Mouse (Mus musculus) G1E (cell line): ENCODE results near the gene Golph3l.

Experiments
- CTCF ChIP-seq: IDR thresholded peaks from 2 replicates; pipeline ENCODE4 v1.5.1; 2012; ENCODE audit warnings: low read depth, low read length, inconsistent platforms, mixed read lengths
- GATA1 ChIP-seq: IDR thresholded peaks from 2 replicates; pipeline ENCODE4 v1.6.1; 2012; ENCODE audit warnings: borderline replicate concordance, low read length, inconsistent platforms, mixed read lengths
- POLR2AphosphoS5 ChIP-seq: IDR thresholded peaks from 2 replicates; pipeline ENCODE4 v1.6.1; 2012; ENCODE audit warnings: low read depth, low read length, inconsistent platforms; ENCODE audit not compliant: insufficient replicate concordance
- TAL1 ChIP-seq: conservative IDR thresholded peaks from 2 replicates; pipeline ENCODE4 v1.6.1; 2012; ENCODE audit warnings: low read depth, low read length, inconsistent platforms, mixed read lengths

GRCm38 (mm10) chr3:95657711-95658110, 69.0 kb downstream of the Golph3l start:
- TF ChIP-seq CTCF (no peak), GATA1 (no peak), POLR2AphosphoS5 (no peak; the same call in 1 of the 2 replicates), TAL1 (no peak)
